Mouse (Mus musculus) forebrain, embryonic 14.5 days (tissue): ENCODE results near the gene Klf14. TPM values are rescaled to one million over a fixed set of nuclear protein-coding genes. Genes with fewer than 3 reads are reported as not detected.

Source experiments
- ATAC-seq: fragments of 200-750 bp; cut with Nextera tagmentation; 2 replicates; pipeline ENCODE4 v1.8.0; 2017; ENCODE audit warnings: mild to moderate bottlenecking, moderate library complexity
- DNase-seq: peaks from one replicate; pipeline ENCODE4 v3.0.0-alpha.2; 2015; ENCODE audit warnings: low spot score
- H3K27ac ChIP-seq: fragments of 300-500 bp; sonication (generic); 2 replicates; pipeline ENCODE4 v1.5.1; 2014; ENCODE audit warnings: low read depth, mild to moderate bottlenecking, control low read depth, low read length, moderate library complexity
- H3K27me3 ChIP-seq: fragments of 300-500 bp; sonication (generic); replicated peaks from 2 replicates; pipeline ENCODE4 v1.6.1; 2014; ENCODE audit warnings: low read length, control low read depth, mixed read lengths; ENCODE audit not compliant: control insufficient read depth, insufficient read depth
- H3K36me3 ChIP-seq: fragments of 300-500 bp; sonication (generic); 2 replicates; pipeline ENCODE4 v1.6.1; 2014; ENCODE audit warnings: low read length, control low read depth; ENCODE audit not compliant: control insufficient read depth, insufficient read depth
- H3K4me1 ChIP-seq: fragments of 300-500 bp; sonication (generic); 2 replicates; pipeline ENCODE4 v1.6.1; 2014; ENCODE audit warnings: antibody characterized with exemption, low read length, control low read depth; ENCODE audit not compliant: control insufficient read depth, insufficient read depth
- H3K4me2 ChIP-seq: fragments of 300-500 bp; sonication (generic); 2 replicates; pipeline ENCODE4 v1.6.1; 2014; ENCODE audit warnings: mild to moderate bottlenecking, control low read depth, low read length
- H3K4me3 ChIP-seq: fragments of 300-500 bp; sonication (generic); 2 replicates; pipeline ENCODE4 v1.5.1; 2014; ENCODE audit warnings: low read depth, low read length, control low read depth
- H3K9ac ChIP-seq: fragments of 300-500 bp; sonication (generic); 2 replicates; pipeline ENCODE4 v1.6.1; 2014; ENCODE audit warnings: mild to moderate bottlenecking, low read length, control low read depth, moderate library complexity
- H3K9me3 ChIP-seq: fragments of 300-500 bp; sonication (generic); replicated peaks from 2 replicates; pipeline ENCODE4 v1.6.1; 2016; ENCODE audit warnings: low read length, control low read depth, mixed read lengths; ENCODE audit not compliant: control insufficient read depth
- WGBS: fragments of 180-500 bp; shearing (Covaris S2); extraction: QIAGEN DNeasy Blood & Tissue Kit; methylation state at CpG from one replicate; pipeline ENCODE4 v1.1.7; 2014; 5-methylcytosine and 5-hydroxymethylcytosine counted together
- polyA plus RNA-seq: library from polyadenylated mRNA; unstranded; fragments of >200 nt; fragmentation: Nextera tagmentation; extraction: Ambion mirVana; gene quantifications from 2 replicates; pipeline ENCODE4 v1.2.1, GENCODE M21; 2014

Gene Klf14
- polyA plus RNA-seq, result 0.18 and 0.20 TPM in 2 replicates

DNA sequence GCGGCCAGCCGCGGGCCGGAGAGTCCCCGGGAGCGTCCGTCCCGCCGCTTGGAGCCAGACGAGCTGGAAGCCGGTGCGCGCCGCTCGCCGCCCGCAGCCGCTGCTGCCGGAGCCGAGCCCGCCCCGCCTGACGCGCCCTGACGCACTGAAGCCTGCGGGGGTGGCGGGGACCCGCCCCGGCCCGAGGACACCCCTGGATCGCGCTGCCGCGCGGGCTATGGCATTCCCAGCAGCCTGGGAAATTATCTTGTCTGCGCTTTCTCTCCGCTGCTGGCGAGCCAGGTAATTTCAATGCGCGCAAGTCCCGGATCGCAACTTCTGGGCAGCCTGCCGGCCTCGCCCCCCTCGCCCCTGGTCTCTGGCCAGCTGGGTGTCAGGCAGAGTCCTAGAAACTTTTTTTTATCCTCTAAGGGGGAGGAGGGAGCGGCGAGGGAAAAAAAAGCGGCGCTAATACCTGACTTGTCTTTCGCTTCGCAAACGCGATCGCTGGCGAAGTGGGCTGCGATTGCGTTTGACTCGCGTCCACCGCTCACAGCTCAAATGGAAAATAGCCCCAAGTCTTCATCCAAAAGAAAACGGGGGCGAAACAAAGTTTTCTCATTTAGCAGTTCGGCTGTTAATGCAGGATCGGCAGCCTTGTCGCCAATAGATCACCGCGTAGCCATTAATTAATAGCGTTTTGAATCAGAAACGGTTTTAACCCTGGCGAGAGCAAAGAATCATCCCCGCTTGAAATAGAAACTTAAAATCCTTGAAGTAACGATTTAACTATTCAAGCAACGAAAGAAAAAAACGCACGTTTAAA is at the start of gene Klf14:
Gene Klf14 (minus strand): TSS at position 343 of the 805 bp plus-strand sequence.
- no peak within 1 kb of the TSS for H3K27ac ChIP-seq
- WGBS, result under 1% methylated on average over 69 of the region's 75 CpGs
- H3K9me3 ChIP-seq, result peaks cover 21% of the 10 kb centered on the region
- H3K4me3 ChIP-seq, result peak within 1 kb of the TSS; percentile 41
- H3K36me3 ChIP-seq, result no peaks in the 10 kb centered on the region
- no peaks in the 10 kb centered on the region for H3K4me1 ChIP-seq
- ATAC-seq, result peak; percentile 52; the same call in 1 of the 2 replicates
- H3K27me3 ChIP-seq, result peaks cover 69% of the 10 kb centered on the region
- H3K9ac ChIP-seq, result peak within 1 kb of the TSS; percentile 32; the same call in 1 of the 2 replicates
- DNase-seq, result peak; percentile 54
- H3K4me2 ChIP-seq, result peak within 1 kb of the TSS; percentile 73

DNA sequence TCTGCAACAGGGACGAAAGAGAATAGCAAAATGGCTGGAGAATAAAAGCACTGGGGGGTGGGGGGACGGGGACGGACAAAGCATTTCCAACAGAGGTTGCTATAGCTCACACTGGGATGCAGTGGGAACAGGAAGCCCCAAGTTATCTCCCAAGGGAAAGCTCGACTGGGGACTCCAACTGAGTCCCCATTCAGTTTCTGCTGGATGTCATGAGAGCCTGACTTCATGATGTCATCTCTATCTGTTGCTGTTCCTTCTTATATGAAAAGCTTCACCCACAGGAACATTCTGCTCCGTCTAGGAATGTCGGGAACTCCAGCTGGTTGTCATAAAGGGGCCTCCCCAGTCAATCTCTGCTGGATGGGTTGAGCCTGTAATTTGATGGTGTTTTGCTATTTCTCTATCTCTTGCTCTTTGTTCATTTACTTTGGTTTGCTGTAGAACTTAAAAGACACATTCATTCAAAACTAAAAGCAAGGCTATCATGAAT is 47.3 kb upstream of the Klf14 start:
- Histone ChIP-seq H3K9ac (no peak overlapping the region), H3K4me2 (no peak overlapping the region), H3K27ac (no peak overlapping the region), H3K36me3 (no peaks in the 10 kb centered on the region), H3K9me3 (no peaks in the 10 kb centered on the region), H3K4me1 (no peaks in the 10 kb centered on the region), H3K4me3 (no peak overlapping the region), H3K27me3 (no peaks in the 10 kb centered on the region)
- no peak for ATAC-seq
- 73% methylated on average over 6 of the region's 6 CpGs for WGBS
- DNase-seq, result no peak

DNA sequence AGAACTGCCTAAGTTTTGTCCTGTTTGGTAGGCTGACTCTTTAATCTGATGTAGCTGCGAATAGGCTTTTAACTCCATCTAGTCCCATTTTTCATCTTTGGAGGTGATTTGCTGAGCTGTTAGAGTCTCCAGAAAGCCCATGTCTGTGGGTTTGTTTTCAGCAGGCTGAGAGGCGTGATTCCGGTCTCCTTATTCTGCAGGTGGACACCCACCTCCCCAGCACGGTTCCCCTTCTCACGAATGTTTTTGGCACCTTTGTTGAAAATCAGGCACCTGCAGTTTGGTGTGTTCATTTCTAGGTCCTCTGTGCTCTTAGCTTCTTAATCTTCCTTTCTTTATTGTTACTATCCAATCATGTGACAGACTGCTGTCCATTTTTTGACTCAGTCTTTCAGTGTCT is 27.5 kb upstream of the Klf14 start:
- Histone ChIP-seq H3K9ac (no peak overlapping the region), H3K4me1 (no peaks in the 10 kb centered on the region), H3K4me2 (no peak overlapping the region), H3K4me3 (no peak overlapping the region), H3K9me3 (no peaks in the 10 kb centered on the region), H3K27me3 (no peaks in the 10 kb centered on the region), H3K36me3 (no peaks in the 10 kb centered on the region), H3K27ac (no peak overlapping the region)
- DNase-seq (no peak), ATAC-seq (no peak)
- 90% methylated on average over 5 of the region's 5 CpGs for WGBS

DNA sequence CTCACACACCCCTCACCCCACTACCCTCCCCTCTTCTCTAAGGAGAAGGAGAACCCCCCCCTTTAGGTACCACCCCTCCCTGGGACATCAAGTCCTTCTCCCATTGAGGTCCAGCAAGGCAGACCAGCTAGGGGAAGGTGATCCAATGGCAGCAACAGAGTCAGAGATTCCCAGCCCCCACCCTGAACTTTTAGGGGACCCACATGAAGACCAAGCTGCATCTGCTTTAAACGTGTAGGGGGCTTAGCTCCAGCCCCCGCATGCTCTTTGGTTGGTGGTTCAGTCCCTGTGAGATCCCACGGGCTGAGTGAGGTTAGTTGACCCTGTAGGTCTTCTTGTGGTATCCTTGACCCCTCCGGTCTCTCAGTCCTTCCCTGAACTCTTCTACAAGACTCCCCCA is 24.1 kb upstream of the Klf14 start:
- H3K27ac ChIP-seq, result no peak overlapping the region
- no peaks in the 10 kb centered on the region for H3K27me3 ChIP-seq
- H3K4me3 ChIP-seq, result no peak overlapping the region
- H3K4me1 ChIP-seq, result no peaks in the 10 kb centered on the region
- no peak overlapping the region for H3K9ac ChIP-seq
- DNase-seq, result no peak
- no peaks in the 10 kb centered on the region for H3K36me3 ChIP-seq
- H3K9me3 ChIP-seq, result no peaks in the 10 kb centered on the region
- H3K4me2 ChIP-seq, result no peak overlapping the region
- WGBS, result 72% methylated on average over 4 of the region's 4 CpGs
- peak; percentile 50; the same call in 1 of the 2 replicates for ATAC-seq

DNA sequence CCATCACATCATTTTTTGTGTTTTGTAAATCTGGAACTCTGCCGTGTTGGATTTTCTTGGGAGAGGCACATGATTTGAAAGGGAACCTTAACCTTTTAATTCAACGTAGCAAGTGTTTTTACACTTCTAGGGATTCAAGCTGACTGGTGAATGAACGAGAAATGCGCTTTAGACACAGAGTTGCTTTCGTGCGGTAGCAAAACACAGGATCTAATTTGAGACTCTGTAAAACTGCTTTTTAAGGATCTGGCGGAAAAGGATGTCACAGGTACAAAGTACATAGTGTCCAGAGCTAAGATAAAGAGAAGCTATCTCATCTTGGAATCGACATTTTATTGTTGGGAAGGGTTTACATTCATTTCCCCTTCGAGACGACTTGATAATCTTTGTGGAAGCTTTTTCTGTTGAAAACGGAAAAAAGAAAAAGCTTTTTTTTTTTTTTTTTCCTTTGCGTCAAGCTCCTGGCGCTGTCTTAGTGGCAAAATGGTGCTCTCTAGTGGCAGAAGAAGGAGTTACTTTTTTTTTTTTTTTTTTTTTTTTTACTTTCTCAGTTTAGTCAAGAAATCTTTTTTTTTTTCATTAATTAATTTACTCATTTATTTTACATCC is 23.6 kb upstream of the Klf14 start:
- Histone ChIP-seq H3K4me3 (peak overlapping the region; percentile 19), H3K9ac (no peak overlapping the region; the same call in 1 of the 2 replicates), H3K4me1 (no peaks in the 10 kb centered on the region), H3K9me3 (no peaks in the 10 kb centered on the region), H3K27me3 (no peaks in the 10 kb centered on the region), H3K4me2 (peak overlapping the region; percentile 49), H3K36me3 (no peaks in the 10 kb centered on the region), H3K27ac (no peak overlapping the region)
- DNase-seq (peak; percentile 78), ATAC-seq (no peak)
- WGBS, result 17% methylated on average over 13 of the region's 13 CpGs

DNA sequence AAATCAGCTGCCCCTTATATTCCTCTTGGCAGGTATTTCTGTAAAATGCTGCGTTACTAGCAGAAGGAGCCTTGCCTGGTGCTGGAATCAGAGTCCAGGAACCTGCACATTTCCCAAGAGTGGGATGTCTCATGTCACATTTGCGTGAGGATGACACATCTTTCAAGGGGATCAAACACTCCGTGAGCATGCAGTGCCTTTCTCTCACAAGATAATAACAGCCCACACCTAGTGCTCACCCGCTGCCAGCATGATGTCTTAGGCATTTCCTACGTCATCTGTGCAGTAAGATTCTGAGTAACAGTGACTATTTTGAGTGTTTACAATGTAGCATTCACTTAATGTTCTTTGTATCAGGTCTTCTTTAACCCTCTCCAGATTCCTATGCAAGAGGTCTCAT is 22.5 kb upstream of the Klf14 start:
- Histone ChIP-seq H3K27ac (no peak overlapping the region), H3K4me2 (no peak overlapping the region), H3K27me3 (no peaks in the 10 kb centered on the region), H3K4me3 (no peak overlapping the region), H3K9me3 (no peaks in the 10 kb centered on the region), H3K9ac (no peak overlapping the region), H3K4me1 (no peaks in the 10 kb centered on the region), H3K36me3 (no peaks in the 10 kb centered on the region)
- DNase-seq (no peak), ATAC-seq (no peak)
- 84% methylated on average over 5 of the region's 5 CpGs for WGBS

DNA sequence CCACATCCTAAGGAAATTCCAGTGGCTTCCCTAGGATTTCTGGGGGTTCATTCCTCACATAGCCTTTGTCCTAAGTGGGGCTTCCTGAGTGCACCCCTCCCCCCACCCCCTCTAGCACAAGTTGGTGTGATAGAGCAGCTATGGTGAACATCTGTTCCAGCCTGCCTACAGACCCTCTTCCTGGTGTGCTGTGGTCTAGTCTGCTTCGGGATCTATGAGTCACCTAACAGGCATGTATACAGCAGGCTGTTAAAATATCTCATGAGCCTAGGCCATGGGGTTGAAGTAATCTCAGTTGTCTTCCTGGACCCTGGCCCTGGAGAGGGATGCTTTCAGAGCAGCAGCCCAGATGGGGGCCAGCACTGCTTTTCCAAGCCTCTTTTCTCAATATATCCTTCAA is 19.7 kb upstream of the Klf14 start:
- H3K36me3 ChIP-seq, result no peaks in the 10 kb centered on the region
- H3K4me1 ChIP-seq, result no peaks in the 10 kb centered on the region
- ATAC-seq (no peak), DNase-seq (no peak)
- 85% methylated on average over 1 of the region's 1 CpGs for WGBS
- H3K4me2 ChIP-seq, result no peak overlapping the region
- H3K9me3 ChIP-seq, result no peaks in the 10 kb centered on the region
- H3K9ac ChIP-seq, result no peak overlapping the region
- H3K27me3 ChIP-seq, result no peaks in the 10 kb centered on the region
- H3K4me3 ChIP-seq, result no peak overlapping the region
- H3K27ac ChIP-seq, result no peak overlapping the region

DNA sequence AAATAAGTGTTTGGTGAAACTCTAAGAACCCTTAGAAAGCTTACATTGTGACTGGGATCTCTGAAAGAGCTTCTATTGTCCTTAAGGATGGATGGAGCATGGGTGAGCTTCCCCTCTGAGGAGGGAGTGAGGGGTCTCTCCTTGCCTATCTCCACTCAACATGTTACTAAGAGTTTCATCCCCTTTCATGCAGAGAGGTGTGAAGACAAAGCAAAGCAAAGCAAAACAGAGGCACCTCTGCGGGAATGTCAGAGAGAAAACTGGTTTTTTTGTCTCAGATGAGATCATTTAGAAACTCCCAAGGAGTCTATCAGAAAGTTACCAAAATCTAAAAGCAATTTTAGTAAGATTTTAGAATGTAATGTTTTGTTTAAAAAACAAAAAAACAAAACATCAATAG is 13.2 kb upstream of the Klf14 start:
- Histone ChIP-seq H3K4me1 (no peaks in the 10 kb centered on the region), H3K27ac (no peak overlapping the region), H3K27me3 (no peaks in the 10 kb centered on the region), H3K9me3 (no peaks in the 10 kb centered on the region), H3K4me2 (no peak overlapping the region), H3K36me3 (no peaks in the 10 kb centered on the region), H3K4me3 (no peak overlapping the region), H3K9ac (no peak overlapping the region)
- WGBS, result 82% methylated on average over 1 of the region's 1 CpGs
- DNase-seq, result no peak
- ATAC-seq, result no peak
